In the genomic region with DNA sequence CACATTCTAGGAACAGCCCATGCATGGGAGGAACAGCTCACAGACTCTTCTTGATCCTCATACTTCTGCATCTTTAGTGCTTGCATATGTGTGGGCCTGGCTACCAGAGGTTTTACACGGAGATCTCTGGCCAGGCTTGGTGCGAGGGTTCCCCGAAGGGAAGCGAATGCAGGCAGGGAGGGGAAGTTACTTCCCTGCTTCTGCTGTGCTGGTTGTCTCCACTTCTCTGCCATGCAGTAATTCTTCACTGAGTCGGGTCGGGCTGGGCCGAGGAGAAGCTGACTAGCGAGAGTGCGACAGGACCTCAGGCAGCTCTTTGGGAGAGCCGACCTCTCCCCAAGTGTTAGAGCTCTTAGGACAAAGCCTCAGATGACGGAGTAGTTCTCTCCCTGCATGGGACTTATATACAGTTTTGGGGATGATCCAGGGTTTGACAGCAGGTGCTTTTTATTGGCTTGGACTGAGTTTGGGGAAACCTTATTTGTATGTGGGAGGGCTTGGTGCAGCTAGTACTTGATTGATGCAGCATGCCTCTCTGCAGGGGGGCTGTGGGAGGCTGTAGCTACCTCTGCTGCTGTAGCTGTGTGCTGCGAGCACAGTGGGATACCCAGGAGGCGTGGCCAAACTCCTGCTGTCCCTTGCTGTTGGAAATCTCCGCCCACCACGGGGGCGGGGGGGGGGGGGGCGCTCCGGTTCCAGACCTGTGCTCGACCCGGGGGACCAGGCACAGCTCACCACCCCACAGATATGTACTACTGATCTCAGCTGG, we compare ENCODE assay signal across 8 mouse cellular contexts. TPM values are rescaled to one million over a fixed set of nuclear protein-coding genes. Genes with fewer than 3 reads are reported as not detected.
DNase-seq lines count a peak whose midpoint lies in the region; ATAC-seq and TF ChIP-seq lines count a peak whose summit lies in the region.

No protein-coding gene starts in this region.

- H3K27me3 ChIP-seq in heart, embryonic 13.5 days (replicated peaks) = no peaks in the 10 kb centered on the region
- H3K27me3 ChIP-seq in ES-Bruce4 (ENCODE audit: control insufficient read depth, insufficient read depth, low read length, poor library complexity, severe bottlenecking) = no peaks in the 10 kb centered on the region
- H3K27me3 ChIP-seq in limb, embryonic 13.5 days = no peaks in the 10 kb centered on the region

- H3K4me1 ChIP-seq in heart, embryonic 13.5 days = peaks cover 32% of the 10 kb centered on the region
- peaks cover 1% of the 10 kb centered on the region for H3K4me1 ChIP-seq in ES-Bruce4 (ENCODE audit: control insufficient read depth, insufficient read depth, low read length)
- H3K4me1 ChIP-seq in limb, embryonic 13.5 days = 0 out of 2 replicates have a peak, but pooled peaks cover 11% of the 10 kb centered on the region

- no peak overlapping the region for H3K9ac ChIP-seq in heart, embryonic 13.5 days
- H3K9ac ChIP-seq in ES-Bruce4 (ENCODE audit: low read depth, poor library complexity, severe bottlenecking) = no peak overlapping the region
- H3K9ac ChIP-seq in limb, embryonic 13.5 days = no peak overlapping the region

- 0 out of 2 replicates have a peak overlapping the region, but pooled peaks have one; percentile 2 for H3K4me2 ChIP-seq in heart, embryonic 13.5 days
- H3K4me2 ChIP-seq in limb, embryonic 13.5 days (replicated peaks) = no peak overlapping the region

- TF ChIP-seq EP300 in ES-Bruce4 (IDR thresholded peaks at IDR 0.05; ENCODE audit: insufficient read depth, low read depth, low read length) = no peak

- no peak overlapping the region for H3K4me3 ChIP-seq in heart, embryonic 13.5 days
- H3K4me3 ChIP-seq in ES-Bruce4 (ENCODE audit: low read depth, low read length) = peak overlapping the region; percentile 11
- no peak overlapping the region for H3K4me3 ChIP-seq in limb, embryonic 13.5 days

- intact Hi-C loops in heart, postnatal 10 days (cut with DNase I) = no loop called here

- no peak for DNase-seq in heart, postnatal 10 days
- DNase-seq in cerebellum, adult 11-12 months = peak; percentile 53
- no peak for DNase-seq in lung, postnatal 4 days
- no peak for DNase-seq in frontal cortex, postnatal 14 days (ENCODE audit: low spot score in 2 of 2)

- TF ChIP-seq CTCF in ES-Bruce4 (IDR thresholded peaks at IDR 0.05; ENCODE audit: low read depth, low read length) = no peak

- TF ChIP-seq POLR2A in ES-Bruce4 (IDR thresholded peaks at IDR 0.05; ENCODE audit: insufficient read depth, low read length) = no peak

- 42% methylated on average over 19 of the region's 20 CpGs for WGBS in heart, embryonic 13.5 days
- WGBS in limb, embryonic 13.5 days = 38% methylated on average over 19 of the region's 20 CpGs

- no peak for ATAC-seq in heart, embryonic 13.5 days (ENCODE audit: extremely low read depth, insufficient number of reproducible peaks, low FRiP score, low TSS enrichment)
- 0 out of 2 replicates have a peak, but pooled peaks have one; percentile 51 for ATAC-seq in limb, embryonic 13.5 days (ENCODE audit: low FRiP score, low read depth)
- no peak for ATAC-seq in inflammation-experienced regulatory T-cells, adult 6 months

- no peak overlapping the region for H3K27ac ChIP-seq in heart, embryonic 13.5 days (replicated peaks)
- H3K27ac ChIP-seq in ES-Bruce4 (ENCODE audit: insufficient read depth, low read length) = peak overlapping the region; percentile 33; the same call in 1 of the 2 replicates
- no peak overlapping the region; the same call in 1 of the 2 replicates for H3K27ac ChIP-seq in limb, embryonic 13.5 days

- H3K9me3 ChIP-seq in heart, embryonic 13.5 days = no peaks in the 10 kb centered on the region
- no peaks in the 10 kb centered on the region for H3K9me3 ChIP-seq in ES-Bruce4 (replicated peaks; ENCODE audit: control insufficient read depth, insufficient read depth, low read length, poor library complexity, severe bottlenecking)
- H3K9me3 ChIP-seq in limb, embryonic 13.5 days = no peaks in the 10 kb centered on the region

- peaks cover 12% of the 10 kb centered on the region for H3K36me3 ChIP-seq in heart, embryonic 13.5 days
- peaks cover 7% of the 10 kb centered on the region for H3K36me3 ChIP-seq in ES-Bruce4 (ENCODE audit: control insufficient read depth, insufficient read depth, low read length, poor library complexity, severe bottlenecking)
- H3K36me3 ChIP-seq in limb, embryonic 13.5 days = peaks cover 15% of the 10 kb centered on the region

RNA-seq across cellular contexts. Expression of gene Ube2k, which starts 24.3 kb away (rescaled TPM):
- polyA plus RNA-seq in heart, embryonic 13.5 days (2015; fragmentation: Nextera tagmentation; extraction: Ambion mirVana) = 124 and 142 TPM in 2 replicates
- total RNA-seq in heart, postnatal 10 days (2021) = 10 to 100 TPM; 80.3 to 81.8 TPM
- polyA plus RNA-seq in ES-Bruce4 (2011; ENCODE audit: insufficient read depth, insufficient read length, low read depth, missing spikeins) = 282 and 285 TPM in 2 replicates
- 197 and 215 TPM in 2 replicates for polyA plus RNA-seq in limb, embryonic 13.5 days (2015; fragmentation: Nextera tagmentation; extraction: Ambion mirVana)
- polyA plus RNA-seq in inflammation-experienced regulatory T-cells, adult 6 months (2017; shearing (Covaris generic)) = 100 to 1,000 TPM in 2 of 3 experiments, 10 to 100 TPM in 1; 97.7 to 133 (median 119) TPM

RNA-seq across cellular contexts. Expression of gene Smim14, which starts 24.3 kb away (rescaled TPM):
- polyA plus RNA-seq in heart, embryonic 13.5 days (2015; fragmentation: Nextera tagmentation; extraction: Ambion mirVana) = 100 and 101 TPM in 2 replicates
- total RNA-seq in heart, postnatal 10 days (2021) = 100 to 1,000 TPM; 102 to 107 TPM
- polyA plus RNA-seq in ES-Bruce4 (2011; ENCODE audit: insufficient read depth, insufficient read length, low read depth, missing spikeins) = 47.3 and 53.2 TPM in 2 replicates
- 113 and 116 TPM in 2 replicates for polyA plus RNA-seq in limb, embryonic 13.5 days (2015; fragmentation: Nextera tagmentation; extraction: Ambion mirVana)
- polyA plus RNA-seq in inflammation-experienced regulatory T-cells, adult 6 months (2017; shearing (Covaris generic)) = 100 to 1,000 TPM in 2 of 3 experiments, 10 to 100 TPM in 1; 54.0 to 162 (median 147) TPM
